Mouse (Mus musculus) cortical plate, adult 2 months (tissue): ENCODE results near the gene Map3k3.

Experiments used
- CTCF ChIP-seq: fragments of 200-500 bp; IDR thresholded peaks from 2 replicates; pipeline ENCODE4 v1.5.1; 2011; ENCODE audit warnings: mild to moderate bottlenecking, control low read depth, low read length; ENCODE audit not compliant: insufficient read depth; ENCODE audit errors: extremely low read depth
- POLR2A ChIP-seq: fragments of 200-500 bp; IDR thresholded peaks from 2 replicates; pipeline ENCODE4 v1.6.1; 2011; ENCODE audit warnings: mild to moderate bottlenecking, low read length, control low read depth; ENCODE audit not compliant: insufficient read depth; ENCODE audit errors: extremely low read depth

DNA sequence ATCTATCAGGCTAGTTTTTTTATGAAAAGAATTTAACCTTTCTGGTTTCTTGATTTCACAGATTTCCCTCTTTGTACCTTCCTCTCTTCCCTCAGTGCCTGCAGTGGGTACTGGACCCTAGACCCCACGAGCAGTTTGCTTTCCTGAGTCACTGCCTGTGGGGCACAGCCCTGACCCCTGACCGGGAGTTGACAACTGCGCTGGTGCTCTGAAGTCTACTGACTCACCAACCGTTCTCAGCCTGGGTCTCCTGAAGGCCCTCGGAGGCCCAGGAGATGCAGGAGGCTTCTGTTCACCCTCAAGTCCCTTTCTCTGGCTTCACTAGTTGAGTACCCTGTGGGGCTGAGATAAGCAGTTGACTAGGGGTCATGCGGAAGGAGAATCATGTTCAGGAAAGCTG lies 29.1 kb upstream of the Map3k3 start:
- TF ChIP-seq POLR2A (no peak), CTCF (no peak)
